Comparison of ENCODE assay signal across 18 mouse cellular contexts in the genomic region with DNA sequence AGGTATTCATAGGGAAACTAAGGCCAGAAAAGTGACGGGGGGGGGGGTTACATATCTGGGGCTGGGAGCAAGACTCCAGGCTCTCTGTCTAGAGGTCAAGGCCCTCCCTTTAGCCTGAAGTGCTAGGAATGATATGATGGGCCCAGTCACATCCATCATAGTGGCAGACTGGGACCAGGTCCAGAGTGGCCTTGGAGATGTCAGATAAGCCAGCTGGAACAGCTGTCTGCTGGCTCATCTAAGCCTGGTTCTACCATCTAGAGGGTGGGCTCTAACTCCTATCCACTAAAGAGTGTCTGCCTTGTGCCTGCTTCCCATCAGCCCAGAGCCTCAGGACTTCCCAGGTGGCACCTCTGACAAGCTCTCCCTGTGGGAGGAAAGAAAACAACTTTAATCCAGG. TPM values are rescaled to one million over a fixed set of nuclear protein-coding genes. Genes with fewer than 3 reads are reported as not detected.
A peak's percentile ranks its signal among the peaks of the same experiment; 100 is the strongest.
DNase-seq lines count a peak whose midpoint lies in the region; ATAC-seq and TF ChIP-seq lines count a peak whose summit lies in the region.
"Had no signal": no experiment of that assay in that cellular context is flagged by ENCODE, and none has a peak within 500 bp of the region (broad histone marks: within the 10 kb centered on the region; RNA-seq: fewer than 3 reads in every experiment).

No protein-coding gene starts in this region.

- DNase-seq in lung, embryonic 14.5 days: peak; percentile 73
- DNase-seq in lung, postnatal 14 days: no peak
- DNase-seq in adrenal gland, adult 18-20 months (ENCODE audit: low spot score in 2 of 2): peak; percentile 39 to 46
- DNase-seq in kidney, adult 18-20 months: peak; percentile 22
- DNase-seq in midbrain, embryonic 14.5 days: no peak
- DNase-seq: cerebellum, adult 2 months; left cerebral cortex, postnatal 4 days; right cerebral cortex, postnatal 4 days had no signal

- no peak for ATAC-seq in lung, embryonic 14.5 days (ENCODE audit: insufficient read depth)
- ATAC-seq in liver, embryonic 12.5 days: no peak
- ATAC-seq in midbrain, embryonic 14.5 days (ENCODE audit: low FRiP score, low TSS enrichment): no peak
- ATAC-seq in midbrain, embryonic 16.5 days: no peak
- ATAC-seq: activated CD4-positive, CD25-positive, alpha-beta regulatory T cell, adult 4 months; forebrain, embryonic 15.5 days had no signal

- H3K4me1 ChIP-seq in lung, embryonic 14.5 days (ENCODE audit: insufficient read depth): peaks cover 5% of the 10 kb centered on the region; the same call in 1 of the 2 replicates
- H3K4me1 ChIP-seq in liver, embryonic 12.5 days: peaks cover 48% of the 10 kb centered on the region
- H3K4me1 ChIP-seq in midbrain, embryonic 14.5 days (ENCODE audit: control insufficient read depth, insufficient read depth, low read length): peaks cover 16% of the 10 kb centered on the region; the same call in 1 of the 2 replicates
- H3K4me1 ChIP-seq in midbrain, embryonic 16.5 days (ENCODE audit: control insufficient read depth, insufficient read depth, low read length): peaks cover 15% of the 10 kb centered on the region

- no peaks in the 10 kb centered on the region for H3K27me3 ChIP-seq in lung, embryonic 14.5 days (ENCODE audit: insufficient read depth, low read length)
- H3K27me3 ChIP-seq in liver, embryonic 12.5 days (replicated peaks): peaks cover 42% of the 10 kb centered on the region
- no peaks in the 10 kb centered on the region for H3K27me3 ChIP-seq in midbrain, embryonic 14.5 days (ENCODE audit: control insufficient read depth, insufficient read depth, low read length)
- no peaks in the 10 kb centered on the region for H3K27me3 ChIP-seq in midbrain, embryonic 16.5 days (ENCODE audit: control insufficient read depth, insufficient read depth, low read depth, low read length)
- H3K27me3 ChIP-seq: embryonic facial prominence, embryonic 12.5 days; forebrain, embryonic 15.5 days; neural tube, embryonic 13.5 days had no signal

- H3K9me3 ChIP-seq in lung, embryonic 14.5 days (ENCODE audit: low read depth, low read length): no peaks in the 10 kb centered on the region
- no peaks in the 10 kb centered on the region for H3K9me3 ChIP-seq in liver, embryonic 12.5 days (replicated peaks)
- no peaks in the 10 kb centered on the region for H3K9me3 ChIP-seq in midbrain, embryonic 14.5 days (ENCODE audit: control insufficient read depth, low read length)
- no peaks in the 10 kb centered on the region for H3K9me3 ChIP-seq in midbrain, embryonic 16.5 days (replicated peaks; ENCODE audit: control insufficient read depth, low read length, poor library complexity, severe bottlenecking)
- H3K9me3 ChIP-seq: embryonic facial prominence, embryonic 12.5 days; forebrain, embryonic 15.5 days; midbrain, embryonic 10.5 days; neural tube, embryonic 13.5 days had no signal

- peak overlapping the region; percentile 54; the same call in 1 of the 2 replicates for H3K27ac ChIP-seq in lung, embryonic 14.5 days (ENCODE audit: low read depth)
- H3K27ac ChIP-seq in liver, embryonic 12.5 days: peak overlapping the region; percentile 63
- no peak overlapping the region for H3K27ac ChIP-seq in midbrain, embryonic 14.5 days (replicated peaks; ENCODE audit: low read depth, low read length)
- no peak overlapping the region for H3K27ac ChIP-seq in midbrain, embryonic 16.5 days (ENCODE audit: low read length)
- H3K27ac ChIP-seq: embryonic facial prominence, embryonic 12.5 days; forebrain, embryonic 15.5 days; layer of hippocampus, adult 2 months; midbrain, embryonic 10.5 days had no signal

- 54% methylated on average over 1 of the region's 1 CpGs for WGBS in lung, embryonic 14.5 days
- 25% methylated on average over 1 of the region's 1 CpGs for WGBS in liver, embryonic 12.5 days (ENCODE audit: insufficient replicate concordance)
- 84% methylated on average over 1 of the region's 1 CpGs for whole genome bisulfite sequencing in midbrain, embryonic 14.5 days
- 80% methylated on average over 1 of the region's 1 CpGs for WGBS in midbrain, embryonic 16.5 days

- H3K36me3 ChIP-seq in lung, embryonic 14.5 days (ENCODE audit: insufficient read depth): peaks cover 3% of the 10 kb centered on the region; the same call in 1 of the 2 replicates
- 0 out of 2 replicates have a peak, but pooled peaks cover under 1% of the 10 kb centered on the region for H3K36me3 ChIP-seq in liver, embryonic 12.5 days
- H3K36me3 ChIP-seq in midbrain, embryonic 14.5 days (ENCODE audit: control insufficient read depth, insufficient read depth, low read length): no peaks in the 10 kb centered on the region
- no peaks in the 10 kb centered on the region for H3K36me3 ChIP-seq in midbrain, embryonic 16.5 days (ENCODE audit: control insufficient read depth, insufficient read depth, low read length)
- H3K36me3 ChIP-seq: forebrain, embryonic 15.5 days; neural tube, embryonic 13.5 days had no signal

- no peak overlapping the region for H3K4me3 ChIP-seq in lung, embryonic 14.5 days (ENCODE audit: low read depth, low read length)
- H3K4me3 ChIP-seq in liver, embryonic 12.5 days: no peak overlapping the region
- H3K4me3 ChIP-seq in midbrain, embryonic 14.5 days (replicated peaks; ENCODE audit: low read depth, low read length): no peak overlapping the region
- no peak overlapping the region for H3K4me3 ChIP-seq in midbrain, embryonic 16.5 days (ENCODE audit: low read depth, low read length)
- H3K4me3 ChIP-seq: embryonic facial prominence, embryonic 12.5 days; forebrain, embryonic 15.5 days; layer of hippocampus, adult 2 months; midbrain, embryonic 10.5 days; neural tube, embryonic 13.5 days had no signal

- no peak overlapping the region for H3K9ac ChIP-seq in lung, embryonic 14.5 days
- H3K9ac ChIP-seq in liver, embryonic 12.5 days: no peak overlapping the region
- H3K9ac ChIP-seq in midbrain, embryonic 14.5 days (replicated peaks; ENCODE audit: low read length): no peak overlapping the region
- no peak overlapping the region for H3K9ac ChIP-seq in midbrain, embryonic 16.5 days (ENCODE audit: low read depth, low read length)
- H3K9ac ChIP-seq: embryonic facial prominence, embryonic 12.5 days; forebrain, embryonic 15.5 days; neural tube, embryonic 13.5 days had no signal

- no peak for TF ChIP-seq CTCF in lung, embryonic 14.5 days (IDR thresholded peaks at IDR 0.05; ENCODE audit: low read depth)

- no peak overlapping the region for H3K4me2 ChIP-seq in lung, embryonic 14.5 days
- H3K4me2 ChIP-seq in liver, embryonic 12.5 days: 0 out of 2 replicates have a peak overlapping the region, but pooled peaks have one; percentile 15
- H3K4me2 ChIP-seq in midbrain, embryonic 14.5 days (ENCODE audit: low read length): no peak overlapping the region
- no peak overlapping the region for H3K4me2 ChIP-seq in midbrain, embryonic 16.5 days (ENCODE audit: low read length)
- H3K4me2 ChIP-seq: embryonic facial prominence, embryonic 12.5 days; forebrain, embryonic 15.5 days; neural tube, embryonic 13.5 days had no signal

RNA-seq across cellular contexts. Expression of a gene that starts 1.9 kb away (rescaled TPM):
- 849 and 861 TPM in 2 replicates for polyA plus RNA-seq in lung, embryonic 14.5 days (2014; fragmentation: Nextera tagmentation; extraction: Ambion mirVana)
- total RNA-seq in adrenal gland, adult 18-20 months (2021): 100 to 1,000 TPM; 210 to 289 TPM
- 160 and 165 TPM in 2 replicates for polyA plus RNA-seq in liver, embryonic 12.5 days (2016; fragmentation: Nextera tagmentation; extraction: Ambion mirVana)
- 123 and 197 TPM in 2 replicates for polyA plus RNA-seq in midbrain, embryonic 14.5 days (2014; fragmentation: Nextera tagmentation; extraction: Ambion mirVana)
- 151 and 168 TPM in 2 replicates for polyA plus RNA-seq in midbrain, embryonic 16.5 days (2015; fragmentation: Nextera tagmentation; extraction: Ambion mirVana)

RNA-seq across cellular contexts. Expression of a gene that starts 26.1 kb away (rescaled TPM):
- polyA plus RNA-seq in lung, embryonic 14.5 days (2014; fragmentation: Nextera tagmentation; extraction: Ambion mirVana): 0.01 and 0.04 TPM in 2 replicates
- total RNA-seq in adrenal gland, adult 18-20 months (2021): not detected
- not detected in 2 replicates for polyA plus RNA-seq in liver, embryonic 12.5 days (2016; fragmentation: Nextera tagmentation; extraction: Ambion mirVana)
- polyA plus RNA-seq in midbrain, embryonic 14.5 days (2014; fragmentation: Nextera tagmentation; extraction: Ambion mirVana): not detected in 2 replicates
- 0.04 TPM in 1 of 2 replicates, not detected in the other for polyA plus RNA-seq in midbrain, embryonic 16.5 days (2015; fragmentation: Nextera tagmentation; extraction: Ambion mirVana)
- total RNA-seq: hematopoietic stem cell, adult 5-6 weeks; layer of hippocampus, adult 2 months had no signal
- polyA plus RNA-seq: cerebellum, adult 2 months; forebrain, embryonic 15.5 days; midbrain, embryonic 10.5 days; neural tube, embryonic 13.5 days; testis, adult 2 months had no signal

RNA-seq across cellular contexts. Expression of a gene that starts 28.1 kb away (rescaled TPM):
- 90.0 and 103 TPM in 2 replicates for polyA plus RNA-seq in lung, embryonic 14.5 days (2014; fragmentation: Nextera tagmentation; extraction: Ambion mirVana)
- 10 to 100 TPM; 51.2 to 69.1 TPM for total RNA-seq in adrenal gland, adult 18-20 months (2021)
- 82.3 and 86.1 TPM in 2 replicates for polyA plus RNA-seq in liver, embryonic 12.5 days (2016; fragmentation: Nextera tagmentation; extraction: Ambion mirVana)
- polyA plus RNA-seq in midbrain, embryonic 14.5 days (2014; fragmentation: Nextera tagmentation; extraction: Ambion mirVana): 64.8 and 69.9 TPM in 2 replicates
- polyA plus RNA-seq in midbrain, embryonic 16.5 days (2015; fragmentation: Nextera tagmentation; extraction: Ambion mirVana): 84.5 and 96.5 TPM in 2 replicates

RNA-seq across cellular contexts. Expression of a gene that starts 49.9 kb away (rescaled TPM):
- not detected in 2 replicates for polyA plus RNA-seq in lung, embryonic 14.5 days (2014; fragmentation: Nextera tagmentation; extraction: Ambion mirVana)
- not detected for total RNA-seq in adrenal gland, adult 18-20 months (2021)
- not detected in 2 replicates for polyA plus RNA-seq in liver, embryonic 12.5 days (2016; fragmentation: Nextera tagmentation; extraction: Ambion mirVana)
- polyA plus RNA-seq in midbrain, embryonic 14.5 days (2014; fragmentation: Nextera tagmentation; extraction: Ambion mirVana): not detected in 2 replicates
- not detected in 2 replicates for polyA plus RNA-seq in midbrain, embryonic 16.5 days (2015; fragmentation: Nextera tagmentation; extraction: Ambion mirVana)
- total RNA-seq: hematopoietic stem cell, adult 5-6 weeks; layer of hippocampus, adult 2 months; left cerebral cortex, postnatal 4 days had no signal
- polyA plus RNA-seq: cerebellum, adult 2 months; embryonic facial prominence, embryonic 12.5 days; forebrain, embryonic 15.5 days; neural tube, embryonic 13.5 days; testis, adult 2 months had no signal

RNA-seq across cellular contexts. Expression of a gene that starts 56.5 kb away (rescaled TPM):
- polyA plus RNA-seq in lung, embryonic 14.5 days (2014; fragmentation: Nextera tagmentation; extraction: Ambion mirVana): 0.30 and 0.51 TPM in 2 replicates
- not detected for total RNA-seq in adrenal gland, adult 18-20 months (2021)
- 0.28 and 0.32 TPM in 2 replicates for polyA plus RNA-seq in liver, embryonic 12.5 days (2016; fragmentation: Nextera tagmentation; extraction: Ambion mirVana)
- not detected in 2 replicates for polyA plus RNA-seq in midbrain, embryonic 14.5 days (2014; fragmentation: Nextera tagmentation; extraction: Ambion mirVana)
- not detected in 2 replicates for polyA plus RNA-seq in midbrain, embryonic 16.5 days (2015; fragmentation: Nextera tagmentation; extraction: Ambion mirVana)
- total RNA-seq: left cerebral cortex, postnatal 4 days had no signal
- polyA plus RNA-seq: embryonic facial prominence, embryonic 12.5 days; forebrain, embryonic 15.5 days; midbrain, embryonic 10.5 days; neural tube, embryonic 13.5 days had no signal

Comparison
In these comparisons a context has a peak if more than half of its experiments do, and no peak if none do; other contexts are left out.
1. DNase-seq: peak in lung, embryonic 14.5 days (single experiment), adrenal gland, adult 18-20 months (2 of 2) and kidney, adult 18-20 months (single experiment); none in lung, postnatal 14 days (single experiment) and midbrain, embryonic 14.5 days (single experiment).
2. H3K27ac ChIP-seq: peak in lung, embryonic 14.5 days (single experiment) and liver, embryonic 12.5 days (single experiment); none in midbrain, embryonic 14.5 days (single experiment) and midbrain, embryonic 16.5 days (single experiment).